ENCODE assay signal across 8 mouse cellular contexts in the genomic region with DNA sequence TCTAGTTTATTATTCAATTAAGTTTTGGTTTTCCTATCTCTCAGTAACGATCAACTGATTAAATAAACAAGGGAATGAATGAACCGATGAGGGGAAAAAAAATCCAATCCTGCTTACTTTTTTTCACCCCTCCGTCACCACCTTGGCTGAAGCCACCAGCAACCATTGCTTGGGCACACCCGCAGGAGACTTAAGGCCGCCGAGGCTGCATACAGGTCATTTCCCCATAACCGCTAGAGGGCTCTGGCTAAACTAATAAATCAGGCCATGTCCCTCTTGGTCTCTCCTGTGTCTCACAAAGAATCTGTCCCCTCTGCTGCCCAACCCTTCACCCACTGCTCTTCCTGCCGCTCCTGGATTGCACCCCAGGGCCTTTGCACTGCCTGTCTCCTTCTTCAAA.
DNase-seq lines count a peak whose midpoint lies in the region; ATAC-seq and TF ChIP-seq lines count a peak whose summit lies in the region.

No protein-coding gene starts in this region.

- peaks cover 13% of the 10 kb centered on the region; the same call in 1 of the 2 replicates for H3K27me3 ChIP-seq in intestine, embryonic 15.5 days (replicated peaks)

- no peak overlapping the region for H3K4me3 ChIP-seq in lung, adult 2 months (replicated peaks; ENCODE audit: extremely low read depth, low read depth, low read length)
- H3K4me3 ChIP-seq in intestine, embryonic 15.5 days (replicated peaks): no peak overlapping the region

- no peak for TF ChIP-seq CTCF in lung, adult 2 months (IDR thresholded peaks at IDR 0.05; ENCODE audit: insufficient read depth, low read length)

- ATAC-seq in intestine, embryonic 15.5 days: no peak
- ATAC-seq in megakaryocyte progenitor cell, adult 5-6 weeks (replicated peaks; ENCODE audit: poor library complexity): 0 out of 2 replicates have a peak, but pooled peaks have one; percentile 48
- ATAC-seq in megakaryocyte-erythroid progenitor cell, adult 5-6 weeks (replicated peaks; ENCODE audit: low FRiP score, low TSS enrichment, poor library complexity, severe bottlenecking): no peak

- H3K27ac ChIP-seq in intestine, embryonic 15.5 days: no peak overlapping the region

- 16% methylated on average over 8 of the region's 8 CpGs for WGBS in lung, adult 2 months
- WGBS in intestine, embryonic 15.5 days: 19% methylated on average over 8 of the region's 8 CpGs

- no peaks in the 10 kb centered on the region for H3K36me3 ChIP-seq in intestine, embryonic 15.5 days

- no peak for TF ChIP-seq POLR2A in lung, adult 2 months (IDR thresholded peaks at IDR 0.05; ENCODE audit: borderline replicate concordance, extremely low read depth, low read depth, low read length)

- H3K9me3 ChIP-seq in intestine, embryonic 15.5 days: no peaks in the 10 kb centered on the region

- H3K9ac ChIP-seq in intestine, embryonic 15.5 days: no peak overlapping the region

- H3K4me1 ChIP-seq in lung, adult 2 months (ENCODE audit: control insufficient read depth, insufficient read depth, low read length): no peaks in the 10 kb centered on the region
- H3K4me1 ChIP-seq in intestine, embryonic 15.5 days (replicated peaks): peaks cover 4% of the 10 kb centered on the region; the same call in 1 of the 2 replicates

- peak overlapping the region; percentile 52; the same call in 1 of the 2 replicates for H3K4me2 ChIP-seq in intestine, embryonic 15.5 days (replicated peaks)

- DNase-seq in lung, adult 2 months: peak; percentile 3
- DNase-seq in lung, postnatal 25 days (ENCODE audit: low spot score): no peak
- peak; percentile 88 for DNase-seq in embryo, embryonic 10 days (ENCODE audit: low spot score)
- DNase-seq in testis, postnatal 10 days (ENCODE audit: low spot score): no peak
- no peak for DNase-seq in left cerebral cortex, adult 8-10 months (ENCODE audit: low spot score in 2 of 2)

Comparison
In these comparisons a context has a peak if more than half of its experiments do, and no peak if none do; other contexts are left out.
1. DNase-seq: peak in lung, adult 2 months (single experiment) and embryo, embryonic 10 days (single experiment); none in lung, postnatal 25 days (single experiment), testis, postnatal 10 days (single experiment) and left cerebral cortex, adult 8-10 months (0 of 2).